Mouse (Mus musculus) hindbrain, embryonic 11.5 days (tissue): ENCODE measurements at regions not wholly inside any gene's neighbourhood (a gene's known extent, or its start where the extent isn't known, plus 50 kb on each side); places are given as distances from the start of the nearest gene placed in this dataset.

Experiments used
- ATAC-seq: fragments of 200-750 bp; cut with Nextera tagmentation; 2 replicates; pipeline ENCODE4 v1.8.0; 2017; ENCODE audit warnings: mild to moderate bottlenecking, moderate TSS enrichment, moderate library complexity; ENCODE audit not compliant: low FRiP score
- DNase-seq: peaks from one replicate; pipeline ENCODE4 v3.0.0-alpha.2; 2015; ENCODE audit warnings: low spot score
- H3K27ac ChIP-seq: fragments of 300-500 bp; sonication (generic); 2 replicates; pipeline ENCODE4 v1.5.1; 2014; ENCODE audit warnings: mild to moderate bottlenecking, low read depth, low read length
- H3K27me3 ChIP-seq: fragments of 300-500 bp; sonication (generic); 2 replicates; pipeline ENCODE4 v1.6.1; 2014; ENCODE audit warnings: mild to moderate bottlenecking, low read length, moderate library complexity, mixed read lengths; ENCODE audit not compliant: control insufficient read depth, insufficient read depth
- H3K36me3 ChIP-seq: fragments of 300-500 bp; sonication (generic); 2 replicates; pipeline ENCODE4 v1.6.1; 2014; ENCODE audit warnings: mild to moderate bottlenecking, low read length, moderate library complexity, mixed read lengths; ENCODE audit not compliant: control insufficient read depth, insufficient read depth
- H3K4me1 ChIP-seq: fragments of 300-500 bp; sonication (generic); replicated peaks from 2 replicates; pipeline ENCODE4 v1.6.1; 2014; ENCODE audit warnings: low read length, mixed read lengths; ENCODE audit not compliant: control insufficient read depth, insufficient read depth
- H3K4me2 ChIP-seq: fragments of 300-500 bp; sonication (generic); replicated peaks from 2 replicates; pipeline ENCODE4 v1.6.1; 2014; ENCODE audit warnings: mild to moderate bottlenecking, low read depth, low read length
- H3K4me3 ChIP-seq: fragments of 300-500 bp; sonication (generic); 2 replicates; pipeline ENCODE4 v1.5.1; 2014; ENCODE audit warnings: low read depth, low read length
- H3K9ac ChIP-seq: fragments of 300-500 bp; sonication (generic); 2 replicates; pipeline ENCODE4 v1.6.1; 2014; ENCODE audit warnings: low read depth, low read length
- H3K9me3 ChIP-seq: fragments of 300-500 bp; sonication (generic); 2 replicates; pipeline ENCODE4 v1.6.1; 2016; ENCODE audit warnings: low read length; ENCODE audit not compliant: control insufficient read depth
- WGBS: fragments of 180-500 bp; shearing (Covaris S2); extraction: QIAGEN DNeasy Blood & Tissue Kit; methylation state at CpG from one replicate; pipeline ENCODE4 v1.1.7; 2014; 5-methylcytosine and 5-hydroxymethylcytosine counted together

- WGBS: 61% methylated on average over 4 of the region's 4 CpGs
- no peak overlapping the region for H3K4me2 ChIP-seq
These were observed 84.0 kb upstream of the Zc3h12a start for GRCm38 (mm10) chr4:125211459-125212175.

GRCm38 (mm10) chr4:125210719-125211118 is 83.1 kb upstream of the Zc3h12a start:
- no peak overlapping the region for H3K4me2 ChIP-seq
- H3K9ac ChIP-seq: no peak overlapping the region
- H3K36me3 ChIP-seq: no peaks in the 10 kb centered on the region
- H3K27me3 ChIP-seq: no peaks in the 10 kb centered on the region
- H3K9me3 ChIP-seq: peaks cover 3% of the 10 kb centered on the region; the same call in 1 of the 2 replicates
- H3K27ac ChIP-seq: no peak overlapping the region
- WGBS: 80% methylated on average over 6 of the region's 6 CpGs
- H3K4me3 ChIP-seq: no peak overlapping the region
- no peaks in the 10 kb centered on the region for H3K4me1 ChIP-seq
- ATAC-seq (no peak), DNase-seq (no peak)

More at GRCm38 (mm10) chr4:125211459-125212175, 84.0 kb upstream of the Zc3h12a start:
- Histone ChIP-seq H3K9me3 (peaks cover 4% of the 10 kb centered on the region; the same call in 1 of the 2 replicates), H3K4me3 (no peak overlapping the region), H3K27ac (no peak overlapping the region), H3K27me3 (no peaks in the 10 kb centered on the region), H3K4me1 (no peaks in the 10 kb centered on the region), H3K36me3 (no peaks in the 10 kb centered on the region), H3K9ac (no peak overlapping the region)
- ATAC-seq (no peak), DNase-seq (no peak)

DNA sequence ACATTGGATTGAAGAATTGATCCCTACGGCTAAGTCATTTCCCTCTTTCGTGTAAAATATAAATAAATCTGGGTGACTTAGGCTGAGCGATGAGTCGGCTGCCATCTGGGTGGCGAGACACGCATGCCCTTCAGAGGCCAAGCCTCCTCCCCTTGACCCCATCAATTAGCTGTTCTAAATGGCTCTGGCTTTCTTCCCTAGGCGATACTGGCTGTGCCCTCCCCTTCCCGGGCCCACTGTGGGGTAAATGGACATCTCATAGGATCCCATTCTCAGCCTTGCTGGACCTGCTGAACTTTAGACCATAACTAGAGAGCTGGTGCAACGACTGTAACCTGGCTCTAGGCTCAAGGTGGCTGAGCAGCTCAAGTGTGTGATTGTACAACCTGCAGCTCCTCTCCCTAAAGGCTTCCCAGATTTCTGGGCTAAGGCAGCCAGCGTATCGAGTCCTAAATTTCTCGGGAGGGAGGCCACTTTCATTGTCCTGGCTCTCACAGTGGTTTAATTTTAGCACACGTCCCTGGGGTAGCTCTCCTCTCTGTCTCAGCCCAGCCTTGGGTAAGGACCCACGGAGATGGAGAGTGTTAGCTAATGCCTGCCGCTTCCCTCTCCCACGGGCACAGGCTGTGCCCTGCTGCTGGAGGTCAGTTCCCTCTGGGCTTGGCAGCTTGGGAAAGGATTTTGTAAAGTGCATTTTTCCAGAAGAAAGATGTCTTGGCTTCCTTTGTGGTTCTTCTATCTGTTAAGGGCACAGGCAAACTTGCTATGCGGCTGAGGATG is 80.7 kb upstream of the Zc3h12a start:
- DNase-seq: no peak
- no peak overlapping the region for H3K9ac ChIP-seq
- H3K4me1 ChIP-seq: no peaks in the 10 kb centered on the region
- no peaks in the 10 kb centered on the region for H3K27me3 ChIP-seq
- H3K36me3 ChIP-seq: no peaks in the 10 kb centered on the region
- ATAC-seq: no peak
- 0 out of 2 replicates have a peak overlapping the region, but pooled peaks have one; percentile 1 for H3K27ac ChIP-seq
- H3K4me2 ChIP-seq: no peak overlapping the region
- no peak overlapping the region for H3K4me3 ChIP-seq
- WGBS: 75% methylated on average over 17 of the region's 17 CpGs
- no peaks in the 10 kb centered on the region for H3K9me3 ChIP-seq

- Histone ChIP-seq H3K9me3 (no peaks in the 10 kb centered on the region), H3K36me3 (no peaks in the 10 kb centered on the region), H3K9ac (no peak overlapping the region), H3K4me2 (no peak overlapping the region), H3K4me1 (no peaks in the 10 kb centered on the region), H3K4me3 (no peak overlapping the region), H3K27me3 (no peaks in the 10 kb centered on the region), H3K27ac (no peak overlapping the region)
- 82% methylated on average over 8 of the region's 8 CpGs for WGBS
- no peak for DNase-seq
- no peak for ATAC-seq
These were observed 75.9 kb upstream of the Zc3h12a start for GRCm38 (mm10) chr4:125203521-125203920.

- DNase-seq (no peak), ATAC-seq (no peak)
- H3K9me3 ChIP-seq: no peaks in the 10 kb centered on the region
- H3K27me3 ChIP-seq: no peaks in the 10 kb centered on the region
- H3K27ac ChIP-seq: no peak overlapping the region
- no peaks in the 10 kb centered on the region for H3K36me3 ChIP-seq
- no peak overlapping the region for H3K4me2 ChIP-seq
- H3K9ac ChIP-seq: no peak overlapping the region
- no peaks in the 10 kb centered on the region for H3K4me1 ChIP-seq
- WGBS: 89% methylated on average over 12 of the region's 12 CpGs
- no peak overlapping the region for H3K4me3 ChIP-seq
These were observed 74.1 kb upstream of the Zc3h12a start for GRCm38 (mm10) chr4:125201638-125202325.

DNA sequence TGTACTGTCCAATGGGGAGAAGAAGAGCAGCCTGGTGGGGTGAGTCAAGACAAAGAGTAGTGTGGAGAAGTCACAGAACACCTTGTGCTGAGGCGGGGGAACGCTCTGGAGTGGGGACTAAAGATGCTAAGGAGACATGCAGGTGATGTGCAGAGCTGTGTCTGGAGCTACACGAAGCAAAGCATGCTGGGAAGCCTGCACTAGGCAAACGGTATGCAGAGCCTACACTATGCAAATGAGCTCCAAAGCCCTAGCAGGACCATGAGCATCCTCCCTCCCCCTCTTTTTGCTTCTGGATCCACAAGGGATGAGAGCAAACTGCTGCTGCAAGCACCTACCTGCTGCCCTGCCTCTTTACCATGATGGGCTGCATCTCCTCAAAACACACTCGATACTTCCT is 73.1 kb upstream of the Zc3h12a start:
- 66% methylated on average over 5 of the region's 5 CpGs for WGBS
- Histone ChIP-seq H3K27ac (no peak overlapping the region), H3K9me3 (no peaks in the 10 kb centered on the region), H3K4me3 (no peak overlapping the region), H3K4me1 (no peaks in the 10 kb centered on the region), H3K9ac (no peak overlapping the region), H3K36me3 (no peaks in the 10 kb centered on the region), H3K4me2 (no peak overlapping the region), H3K27me3 (no peaks in the 10 kb centered on the region)
- ATAC-seq (no peak), DNase-seq (no peak)

GRCm38 (mm10) chr4:125199281-125199680 is 71.6 kb upstream of the Zc3h12a start:
- DNase-seq: no peak
- Histone ChIP-seq H3K36me3 (no peaks in the 10 kb centered on the region), H3K4me2 (no peak overlapping the region), H3K4me3 (no peak overlapping the region), H3K4me1 (no peaks in the 10 kb centered on the region), H3K27me3 (no peaks in the 10 kb centered on the region), H3K9ac (no peak overlapping the region), H3K27ac (no peak overlapping the region), H3K9me3 (no peaks in the 10 kb centered on the region)
- 57% methylated on average over 5 of the region's 5 CpGs for WGBS
- no peak for ATAC-seq

GRCm38 (mm10) chr4:125195901-125196435 is 68.3 kb upstream of the Zc3h12a start:
- Histone ChIP-seq H3K9me3 (no peaks in the 10 kb centered on the region), H3K4me3 (no peak overlapping the region), H3K27ac (no peak overlapping the region), H3K36me3 (no peaks in the 10 kb centered on the region), H3K27me3 (no peaks in the 10 kb centered on the region), H3K4me1 (0 out of 2 replicates have a peak, but pooled peaks cover 2% of the 10 kb centered on the region), H3K4me2 (no peak overlapping the region), H3K9ac (no peak overlapping the region)
- no peak for DNase-seq
- WGBS: 73% methylated on average over 7 of the region's 7 CpGs
- ATAC-seq: no peak
